Mouse (Mus musculus) adrenal gland, adult 2 months (tissue): ENCODE results near the gene Olfr1269. TPM values are rescaled to one million over a fixed set of nuclear protein-coding genes. Genes with fewer than 3 reads are reported as not detected.

ENCODE experiments used
- DNase-seq: peaks from one replicate; pipeline ENCODE4 v3.0.0; 2021
- long read RNA-seq: library from polyadenylated mRNA; stranded (forward); transcript quantifications from one replicate; pipeline ENCODE4 v2.0.0, GENCODE M21; 2021
- polyA plus RNA-seq: library from polyadenylated mRNA; depleted of rRNA; stranded (reverse); fragments of >200 nt; gene quantifications from 2 replicates; pipeline ENCODE4 v1.2.3, GENCODE M21; 2012; rRNA removed
- total RNA-seq, 2 experiments: library from RNA; stranded (reverse); gene quantifications; 2 replicates each; pipeline ENCODE4 v1.2.3; 2021

Olfr1269 gene
- not detected for total RNA-seq
- not detected in 2 replicates for polyA plus RNA-seq
- long read RNA-seq: 0 reads

DNA sequence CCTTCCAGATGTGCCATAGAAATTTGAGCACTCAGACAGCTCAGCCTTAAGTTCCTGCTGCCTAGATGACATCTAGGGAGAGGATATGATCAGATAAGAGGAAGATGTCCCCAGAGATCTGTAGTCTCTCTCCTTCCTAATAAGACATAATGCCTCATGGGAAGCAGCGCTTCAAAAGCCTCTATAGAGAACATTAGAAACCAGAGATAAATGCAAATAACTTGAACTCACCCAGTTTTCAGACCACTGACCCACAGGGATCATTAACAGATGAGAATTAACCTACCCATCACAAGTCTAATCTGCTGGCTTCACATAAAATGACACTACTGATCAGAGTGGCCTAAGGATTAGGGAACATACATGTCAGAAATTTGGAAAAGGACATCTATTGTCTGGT lies at the start of gene Olfr1269:
Gene Olfr1269, minus strand, starts transcription at position 101 of the 400 bp plus-strand sequence.
- DNase-seq: no peak

DNA sequence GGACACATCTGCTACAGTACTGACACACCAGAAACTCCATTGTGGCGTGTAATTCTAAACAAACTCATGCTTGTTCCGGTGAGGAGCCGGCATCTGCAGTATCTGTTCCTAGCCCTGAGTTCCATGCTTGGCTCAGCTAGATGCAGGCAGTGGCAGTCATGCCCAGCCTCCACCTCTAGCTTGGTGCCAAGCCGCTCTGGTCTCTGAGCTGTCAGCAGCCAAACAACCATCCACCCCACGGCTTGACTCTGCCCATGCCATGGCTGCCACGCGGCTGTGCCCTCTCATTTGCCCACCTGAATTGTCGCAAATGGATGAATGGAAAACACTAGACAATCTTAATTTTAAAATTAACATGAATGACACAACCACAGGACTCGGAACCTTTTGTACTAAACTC lies 32.7 kb upstream of the Olfr1269 start:
- no peak for DNase-seq

DNA sequence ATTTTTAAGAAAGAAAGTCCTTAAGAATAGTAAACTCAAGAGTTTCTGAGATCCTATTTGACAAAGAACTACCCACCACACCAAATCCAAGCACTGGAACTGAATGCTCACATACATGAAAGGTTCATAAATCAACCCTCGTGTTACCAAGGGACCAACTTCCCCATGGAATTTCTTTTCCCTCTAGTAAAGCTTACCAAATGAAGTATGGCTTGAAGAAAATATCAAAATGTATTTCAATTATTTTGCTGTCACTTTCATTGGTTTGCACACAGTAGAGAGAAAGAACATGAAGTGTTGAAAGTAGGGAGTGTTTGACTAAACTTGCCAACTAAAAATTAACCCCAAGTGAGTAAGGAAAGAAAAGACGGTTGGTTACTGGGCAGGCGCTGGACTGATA lies 31.8 kb upstream of the Olfr1269 start, which contains the start of gene Olfr1270:
Gene Olfr1270, minus strand, starts transcription at position 101 of the 400 bp plus-strand sequence.
- DNase-seq: no peak

DNA sequence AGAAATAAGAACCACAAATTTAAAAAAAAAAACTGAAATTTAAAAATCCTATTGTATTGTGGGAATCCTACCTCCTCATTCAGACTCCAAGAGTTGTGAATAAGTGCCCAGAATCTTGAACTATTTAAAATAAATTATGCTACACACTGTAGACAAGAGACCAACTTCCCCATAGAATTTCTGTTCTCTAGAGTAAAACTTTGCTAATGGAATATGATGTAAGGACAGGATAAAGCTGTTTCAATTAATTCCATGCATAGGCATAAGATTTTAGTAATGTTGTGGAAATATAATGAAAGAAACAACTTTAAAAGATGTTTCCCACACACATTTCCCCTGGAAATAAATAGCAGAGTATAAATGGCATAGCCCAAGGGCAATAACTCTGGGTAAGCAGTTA lies 21.0 kb upstream of the Olfr1269 start, which contains the start of gene Olfr32:
Gene Olfr32, minus strand, starts transcription at position 101 of the 400 bp plus-strand sequence.
- DNase-seq: no peak

DNA sequence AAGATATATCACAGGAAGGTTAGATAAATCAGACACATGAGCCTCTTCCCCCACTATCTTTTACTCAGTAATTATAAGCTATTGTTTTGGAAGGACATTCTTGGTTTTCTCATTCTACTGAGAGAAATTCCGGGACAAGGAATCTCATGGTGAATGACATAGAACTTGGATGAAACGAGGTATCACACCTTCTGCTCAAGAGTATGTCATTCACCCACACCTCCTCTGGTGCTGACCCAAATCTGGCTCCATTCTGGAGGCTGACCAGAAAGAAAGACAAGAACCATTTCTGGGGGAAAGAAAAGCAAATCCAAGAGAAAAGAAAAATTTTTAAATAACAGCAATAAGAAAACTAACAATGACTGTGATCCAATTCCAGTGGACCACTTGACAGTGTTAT lies 51.1 kb downstream of the Olfr1269 start:
- no peak for DNase-seq

Other genes with a start within 250 kb of the Olfr1269 start
- gene Olfr1257, start 243.0 kb downstream of the Olfr1269 start, total RNA-seq: not detected
- not detected in 2 replicates for gene Olfr1257, start 243.0 kb downstream of the Olfr1269 start, polyA plus RNA-seq
- not detected for gene Olfr1258, start 194.1 kb downstream of the Olfr1269 start, total RNA-seq
- gene Olfr1258, start 194.1 kb downstream of the Olfr1269 start, polyA plus RNA-seq: not detected in 2 replicates
- gene Olfr1259, start 172.7 kb downstream of the Olfr1269 start, total RNA-seq: not detected
- gene Olfr1259, start 172.7 kb downstream of the Olfr1269 start, polyA plus RNA-seq: not detected in 2 replicates
- gene Olfr1260, start 147.1 kb downstream of the Olfr1269 start, total RNA-seq: not detected
- gene Olfr1260, start 147.1 kb downstream of the Olfr1269 start, polyA plus RNA-seq: not detected in 2 replicates
- gene Olfr1261, start 130.2 kb downstream of the Olfr1269 start, total RNA-seq: not detected
- gene Olfr1261, start 130.2 kb downstream of the Olfr1269 start, polyA plus RNA-seq: not detected in 2 replicates
- gene Olfr1262, start 121.3 kb downstream of the Olfr1269 start, total RNA-seq: not detected
- not detected in 2 replicates for gene Olfr1262, start 121.3 kb downstream of the Olfr1269 start, polyA plus RNA-seq
- not detected for gene Olfr1263, start 109.3 kb downstream of the Olfr1269 start, total RNA-seq
- gene Olfr1263, start 109.3 kb downstream of the Olfr1269 start, polyA plus RNA-seq: not detected in 2 replicates
- gene Olfr1264, start 95.8 kb downstream of the Olfr1269 start, total RNA-seq: not detected
- gene Olfr1264, start 95.8 kb downstream of the Olfr1269 start, polyA plus RNA-seq: not detected in 2 replicates
- gene Olfr1265, start 86.1 kb downstream of the Olfr1269 start, total RNA-seq: not detected
- not detected in 2 replicates for gene Olfr1265, start 86.1 kb downstream of the Olfr1269 start, polyA plus RNA-seq
- not detected for gene Olfr140, start 57.8 kb downstream of the Olfr1269 start, total RNA-seq
- gene Olfr140, start 57.8 kb downstream of the Olfr1269 start, polyA plus RNA-seq: not detected in 2 replicates
- not detected for gene Olfr32, start 20.9 kb upstream of the Olfr1269 start, total RNA-seq
- not detected in 2 replicates for gene Olfr32, start 20.9 kb upstream of the Olfr1269 start, polyA plus RNA-seq
- not detected for gene Olfr1270, start 31.7 kb upstream of the Olfr1269 start, total RNA-seq
- not detected in 2 replicates for gene Olfr1270, start 31.7 kb upstream of the Olfr1269 start, polyA plus RNA-seq
- not detected for gene Olfr1506, start 103.1 kb upstream of the Olfr1269 start, total RNA-seq
- not detected in 2 replicates for gene Olfr1506, start 103.1 kb upstream of the Olfr1269 start, polyA plus RNA-seq
- gene Olfr142, start 136.2 kb upstream of the Olfr1269 start, total RNA-seq: not detected
- gene Olfr142, start 136.2 kb upstream of the Olfr1269 start, polyA plus RNA-seq: not detected in 2 replicates
- not detected for gene Olfr1271, start 149.6 kb upstream of the Olfr1269 start, total RNA-seq
- not detected in 2 replicates for gene Olfr1271, start 149.6 kb upstream of the Olfr1269 start, polyA plus RNA-seq
- gene Olfr1272, start 171.4 kb upstream of the Olfr1269 start, total RNA-seq: not detected
- gene Olfr1272, start 171.4 kb upstream of the Olfr1269 start, polyA plus RNA-seq: not detected in 2 replicates
- under 1 TPM in 1 of 2 experiments, not detected in 1; 0.12 TPM for gene Gm13769, start 200.8 kb upstream of the Olfr1269 start, total RNA-seq
- not detected in 2 replicates for gene Gm13769, start 200.8 kb upstream of the Olfr1269 start, polyA plus RNA-seq